Mouse (Mus musculus): Measurements from ENCODE around the gene Tstd3. TPM values are rescaled to one million over a fixed set of nuclear protein-coding genes. Genes with fewer than 3 reads are reported as not detected.
A peak's percentile ranks its signal among the peaks of the same experiment; 100 is the strongest.
"Not testable (repeated sequence)": the region's sequence is repeated elsewhere in the genome, so short reads cannot be mapped to it uniquely, and the experiment has no call there.

Gene Tstd3
- total and polyA plus RNA-seq, 3 experiments: 11.7 to 18.5 TPM; not detected in 1

DNA sequence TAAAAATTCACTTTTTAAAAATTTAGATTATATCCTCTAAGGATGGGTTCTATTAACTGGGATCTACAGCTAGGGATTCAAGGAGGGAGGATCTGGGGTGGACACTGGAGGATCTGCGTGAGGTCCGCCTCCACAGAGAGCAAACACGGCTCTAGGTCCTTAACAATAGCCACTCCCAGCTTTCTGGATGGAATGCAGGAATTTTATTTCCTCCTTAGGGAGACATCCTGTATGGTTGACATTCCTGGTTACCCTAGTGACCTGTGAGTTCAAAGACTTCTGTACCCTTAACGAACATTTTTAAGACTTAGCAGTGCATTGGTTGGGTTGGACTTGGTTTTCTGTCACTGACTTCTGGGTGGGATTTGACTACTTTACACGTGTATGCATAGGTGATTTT is 21.3 kb downstream of the Tstd3 start:
- no peaks in the 10 kb centered on the region for H3K79me2 ChIP-seq (ENCODE audit: control insufficient read depth, insufficient read depth, low read length, poor library complexity)
- DNase-seq (ENCODE audit: low read depth, low spot score): no peak
- 0 out of 4 replicates have a peak, but pooled peaks cover 0 to 4% of the 10 kb centered on the region in 2 experiments for H3K36me3 ChIP-seq (ENCODE audit: control insufficient read depth in 1 of 2, insufficient read depth in 2 of 2, low read length in 2 of 2)
- no peaks in the 10 kb centered on the region for H3K9me3 ChIP-seq (replicated peaks; ENCODE audit: insufficient read depth, low read length)
- no peaks in the 10 kb centered on the region for H3K4me1 ChIP-seq (ENCODE audit: control insufficient read depth in 1 of 2, insufficient read depth in 2 of 2, low read length in 2 of 2)
- H3K9ac ChIP-seq (ENCODE audit: control insufficient read depth, low read depth, low read length, poor library complexity, severe bottlenecking): no peak overlapping the region
- no peak overlapping the region for H3K27ac ChIP-seq (ENCODE audit: control insufficient read depth, low read depth, low read length)
- TF ChIP-seq CHD2 (IDR thresholded peaks at IDR 0.05; ENCODE audit: low read length) (no peak), ETS1 (IDR thresholded peaks at IDR 0.05; ENCODE audit: low read depth, low read length) (no peak)
- no peaks in the 10 kb centered on the region for H3K27me3 ChIP-seq (ENCODE audit: control insufficient read depth in 1 of 2, insufficient read depth in 2 of 2, low read length in 2 of 2)
- H3K4me3 ChIP-seq (ENCODE audit: control insufficient read depth in 1 of 2, insufficient read depth in 1 of 2, low read depth in 2 of 2, low read length in 2 of 2): no peak overlapping the region

DNA sequence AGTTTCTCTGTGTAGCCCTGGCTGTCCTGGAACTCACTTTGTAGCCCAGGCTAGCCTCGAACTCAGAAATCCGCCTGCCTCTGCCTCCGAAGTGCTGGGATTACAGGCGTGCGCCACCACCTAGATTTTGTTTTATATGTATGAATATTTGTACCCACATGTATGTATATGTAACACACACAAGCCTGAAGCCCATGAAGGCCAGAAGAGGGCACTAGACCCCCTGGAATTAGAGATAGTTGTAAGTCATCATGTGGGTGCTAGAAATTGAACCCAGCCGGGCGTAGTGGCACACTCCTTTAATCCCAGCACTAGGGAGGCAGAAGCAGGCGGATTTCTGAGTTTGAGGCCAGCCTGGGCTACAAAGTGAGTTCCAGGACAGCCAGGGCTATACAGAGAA is 22.9 kb downstream of the Tstd3 start:
- H3K79me2 ChIP-seq (ENCODE audit: control insufficient read depth, insufficient read depth, low read length, poor library complexity); H3K36me3 ChIP-seq (ENCODE audit: control insufficient read depth in 1 of 2, insufficient read depth in 2 of 2, low read length in 2 of 2); H3K27ac ChIP-seq (ENCODE audit: control insufficient read depth, low read depth, low read length); H3K4me1 ChIP-seq (ENCODE audit: control insufficient read depth in 1 of 2, insufficient read depth in 2 of 2, low read length in 2 of 2); H3K27me3 ChIP-seq (ENCODE audit: control insufficient read depth in 1 of 2, insufficient read depth in 2 of 2, low read length in 2 of 2); H3K9ac ChIP-seq (ENCODE audit: control insufficient read depth, low read depth, low read length, poor library complexity, severe bottlenecking); H3K9me3 ChIP-seq (replicated peaks; ENCODE audit: insufficient read depth, low read length); H3K4me3 ChIP-seq (ENCODE audit: control insufficient read depth in 1 of 2, insufficient read depth in 1 of 2, low read depth in 2 of 2, low read length in 2 of 2): not testable (repeated sequence)
- DNase-seq (ENCODE audit: low read depth, low spot score): peak; percentile 35
- TF ChIP-seq RAD21 (IDR thresholded peaks at IDR 0.05; ENCODE audit: low read depth, low read length) (peak; percentile 12), CTCF (IDR thresholded peaks at IDR 0.05 in 2 of 3, conservative IDR thresholded peaks at IDR 0.05 in 1 of 3; ENCODE audit: control insufficient read depth in 1 of 3, insufficient read depth in 1 of 3, low read depth in 2 of 3, low read length in 3 of 3, poor library complexity in 1 of 3, severe bottlenecking in 1 of 3) (peak in 1 of 3 experiments; percentile 33; a peak in 2 of 6 replicates), SMC3 (IDR thresholded peaks at IDR 0.05; ENCODE audit: low read depth, low read length) (peak; percentile 29)

DNA sequence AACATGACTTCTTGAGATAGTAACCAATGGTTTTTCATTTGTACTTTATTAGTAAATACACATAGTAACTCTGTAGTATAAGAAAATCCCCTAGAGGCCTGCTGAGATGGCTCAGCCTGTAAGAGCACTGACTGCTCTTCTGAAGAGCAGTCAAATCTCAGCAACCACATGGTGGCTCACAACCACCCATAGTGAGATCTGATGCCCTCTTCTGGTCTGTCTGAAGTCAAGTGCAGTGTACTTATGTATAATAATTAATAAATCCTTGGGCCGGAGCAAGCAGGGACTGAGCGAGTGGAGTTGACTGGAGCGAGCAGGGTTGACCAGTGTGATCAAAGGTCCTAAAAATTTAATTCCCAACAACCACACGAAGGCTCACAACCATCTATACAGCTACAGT is 27.8 kb downstream of the Tstd3 start:
- H3K27ac ChIP-seq (ENCODE audit: control insufficient read depth, low read depth, low read length): no peak overlapping the region
- H3K27me3 ChIP-seq (ENCODE audit: control insufficient read depth in 1 of 2, insufficient read depth in 2 of 2, low read length in 2 of 2): no peaks in the 10 kb centered on the region
- no peaks in the 10 kb centered on the region; a peak in 1 of 4 replicates for H3K36me3 ChIP-seq (ENCODE audit: control insufficient read depth in 1 of 2, insufficient read depth in 2 of 2, low read length in 2 of 2)
- TF ChIP-seq CTCF (IDR thresholded peaks at IDR 0.05 in 2 of 3, conservative IDR thresholded peaks at IDR 0.05 in 1 of 3; ENCODE audit: control insufficient read depth in 1 of 3, insufficient read depth in 1 of 3, low read depth in 2 of 3, low read length in 3 of 3, poor library complexity in 1 of 3, severe bottlenecking in 1 of 3) (peak in 1 of 3 experiments; percentile 40; a peak in 2 of 6 replicates), USF1 (IDR thresholded peaks at IDR 0.05; ENCODE audit: low read depth, low read length) (no peak), SMC3 (IDR thresholded peaks at IDR 0.05; ENCODE audit: low read depth, low read length) (peak; percentile 18; the same call in 1 of the 2 replicates), CHD2 (IDR thresholded peaks at IDR 0.05; ENCODE audit: low read length) (no peak)
- H3K9me3 ChIP-seq (replicated peaks; ENCODE audit: insufficient read depth, low read length): no peaks in the 10 kb centered on the region
- no peak overlapping the region for H3K9ac ChIP-seq (ENCODE audit: control insufficient read depth, low read depth, low read length, poor library complexity, severe bottlenecking)
- no peaks in the 10 kb centered on the region for H3K4me1 ChIP-seq (ENCODE audit: control insufficient read depth in 1 of 2, insufficient read depth in 2 of 2, low read length in 2 of 2)
- H3K4me3 ChIP-seq (ENCODE audit: control insufficient read depth in 1 of 2, insufficient read depth in 1 of 2, low read depth in 2 of 2, low read length in 2 of 2): no peak overlapping the region
- H3K79me2 ChIP-seq (ENCODE audit: control insufficient read depth, insufficient read depth, low read length, poor library complexity): no peaks in the 10 kb centered on the region
- DNase-seq (ENCODE audit: low read depth, low spot score): peak; percentile 26

- H3K9ac ChIP-seq (ENCODE audit: control insufficient read depth, low read depth, low read length, poor library complexity, severe bottlenecking): peak within 1 kb of the TSS; percentile 84
- H3K36me3 ChIP-seq (ENCODE audit: control insufficient read depth in 1 of 2, insufficient read depth in 2 of 2, low read length in 2 of 2): peaks cover 0 to 10% of the 10 kb centered on the region in 2 experiments; a peak in 2 of 4 replicates
- H3K79me2 ChIP-seq (ENCODE audit: control insufficient read depth, insufficient read depth, low read length, poor library complexity): peaks cover 14% of the 10 kb centered on the region
- peaks cover 0 to 4% of the 10 kb centered on the region in 2 experiments; a peak in 3 of 4 replicates for H3K27me3 ChIP-seq (ENCODE audit: control insufficient read depth in 1 of 2, insufficient read depth in 2 of 2, low read length in 2 of 2)
- no peaks in the 10 kb centered on the region for H3K9me3 ChIP-seq (replicated peaks; ENCODE audit: insufficient read depth, low read length)
- peak within 1 kb of the TSS; percentile 82 for H3K27ac ChIP-seq (ENCODE audit: control insufficient read depth, low read depth, low read length)
- peak; percentile 95 for DNase-seq (ENCODE audit: low read depth, low spot score)
- no peaks in the 10 kb centered on the region; a peak in 1 of 4 replicates for H3K4me1 ChIP-seq (ENCODE audit: control insufficient read depth in 1 of 2, insufficient read depth in 2 of 2, low read length in 2 of 2)
- H3K4me3 ChIP-seq (ENCODE audit: control insufficient read depth in 1 of 2, insufficient read depth in 1 of 2, low read depth in 2 of 2, low read length in 2 of 2): peak within 1 kb of the TSS; percentile 70 to 92
- TF ChIP-seq UBTF (IDR thresholded peaks at IDR 0.05; ENCODE audit: borderline replicate concordance, insufficient read depth, low read depth, low read length) (peak; percentile 51; the same call in 1 of the 2 replicates), ETS1 (IDR thresholded peaks at IDR 0.05; ENCODE audit: low read depth, low read length) (peak; percentile 55; the same call in 1 of the 2 replicates), TBP (IDR thresholded peaks at IDR 0.05; ENCODE audit: low read depth, low read length) (peak; percentile 79), POLR2AphosphoS2 (IDR thresholded peaks at IDR 0.05; ENCODE audit: low read length) (no peak; the same call in none of the 2 replicates), CTCF (IDR thresholded peaks at IDR 0.05 in 2 of 3, conservative IDR thresholded peaks at IDR 0.05 in 1 of 3; ENCODE audit: control insufficient read depth in 1 of 3, insufficient read depth in 1 of 3, low read depth in 2 of 3, low read length in 3 of 3, poor library complexity in 1 of 3, severe bottlenecking in 1 of 3) (no peak), NRF1 (IDR thresholded peaks at IDR 0.05; ENCODE audit: insufficient read depth, low read depth, low read length, poor library complexity, severe bottlenecking) (no peak), NELFE (IDR thresholded peaks at IDR 0.05; ENCODE audit: low read depth, low read length) (peak; percentile 87), HCFC1 (IDR thresholded peaks at IDR 0.05; ENCODE audit: low read depth, low read length) (peak; percentile 91), MAX (IDR thresholded peaks at IDR 0.05; ENCODE audit: low read length) (peak; percentile 73; the same call in 1 of the 2 replicates), SIN3A (IDR thresholded peaks at IDR 0.05; ENCODE audit: low read length) (peak; percentile 94), GABPA (IDR thresholded peaks at IDR 0.05; ENCODE audit: low read depth, low read length) (no peak), ZKSCAN1 (IDR thresholded peaks at IDR 0.05; ENCODE audit: low read depth, low read length) (no peak), POLR2A (IDR thresholded peaks at IDR 0.05; ENCODE audit: control insufficient read depth in 1 of 2, insufficient read depth in 1 of 2, low read depth in 1 of 2, low read length in 2 of 2, poor library complexity in 1 of 2) (peak; percentile 90 to 95), TCF12 (IDR thresholded peaks at IDR 0.05; ENCODE audit: low read depth, low read length) (peak; percentile 88)
Observed at GRCm38 (mm10) chr4:21727615-21728165, 39.3 kb downstream of the Tstd3 start, which contains the start of gene Ccnc. Gene Ccnc, plus strand, starts transcription at chr4:21727701.

All from MEL (cell line).